Mouse (Mus musculus) retina, postnatal 7 days (tissue): ENCODE results near the gene Plcb4.
"Not testable (repeated sequence)": the region's sequence is repeated elsewhere in the genome, so short reads cannot be mapped to it uniquely, and the experiment has no call there.

Experiments
- DNase-seq: peaks from one replicate; pipeline ENCODE4 v3.0.0-alpha.2; 2012; ENCODE audit warnings: low read depth, low spot score

The Plcb4 gene

GRCm38 (mm10) chr2:135939933-135940332, 281.1 kb downstream of the Plcb4 start:
- DNase-seq = no peak

DNA sequence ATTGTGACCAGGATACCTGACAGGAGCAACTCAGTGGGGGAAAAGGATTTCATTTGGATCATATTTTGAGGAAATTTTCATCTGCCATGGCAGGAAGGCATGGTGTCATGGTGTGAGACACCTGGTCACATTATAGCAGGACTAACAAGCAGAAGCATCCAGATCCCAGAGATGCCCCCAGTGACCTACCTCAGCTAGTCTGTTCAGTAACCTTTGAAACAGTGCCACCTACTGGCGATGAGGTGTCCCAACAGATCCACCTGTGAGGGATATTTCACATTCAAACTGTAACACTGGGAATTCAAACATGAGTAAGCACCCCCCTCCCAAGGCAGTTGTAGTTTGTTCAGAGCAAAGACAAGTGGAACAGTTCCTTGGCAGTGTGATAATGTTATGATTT, 289.0 kb downstream of the Plcb4 start:
- no peak for DNase-seq

DNA sequence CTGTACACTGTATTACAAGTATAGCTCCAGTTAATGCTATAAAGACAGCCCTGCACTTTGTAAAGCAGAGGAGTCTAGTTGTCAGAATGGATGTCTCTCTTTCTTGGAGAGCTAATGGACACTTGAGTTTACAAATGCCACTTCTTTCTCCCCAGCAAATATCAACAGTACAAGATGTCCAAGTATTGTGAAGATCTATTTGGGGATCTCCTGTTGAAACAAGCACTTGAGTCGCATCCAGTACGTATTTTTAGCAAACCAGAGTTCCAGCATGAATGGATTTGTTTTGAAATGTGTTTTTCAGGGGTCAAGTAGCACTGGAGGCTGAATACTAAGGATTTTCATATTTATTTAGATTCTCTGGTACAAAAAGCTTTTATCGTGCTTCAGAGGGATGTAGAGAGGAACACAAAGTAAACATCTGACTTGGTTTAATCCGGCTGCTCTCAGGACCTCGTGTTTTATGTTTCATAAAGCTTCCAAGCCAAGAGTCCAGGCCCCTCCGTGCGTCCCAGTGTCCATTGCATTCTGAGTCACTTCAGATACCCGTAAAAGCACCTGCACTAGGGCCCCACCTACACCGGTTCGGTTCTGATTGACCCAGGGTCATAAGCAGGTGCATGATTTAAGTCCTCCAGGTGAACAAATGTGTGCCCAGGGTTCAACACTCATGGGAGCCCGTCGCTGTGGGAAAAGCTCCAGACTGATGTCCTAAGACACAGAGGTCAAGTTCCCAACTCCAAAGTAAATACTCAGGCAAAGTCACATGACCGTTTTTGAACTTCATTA, 296.1 kb downstream of the Plcb4 start:
- no peak for DNase-seq

GRCm38 (mm10) chr2:135955796-135956195, 297.0 kb downstream of the Plcb4 start:
- no peak for DNase-seq

DNA sequence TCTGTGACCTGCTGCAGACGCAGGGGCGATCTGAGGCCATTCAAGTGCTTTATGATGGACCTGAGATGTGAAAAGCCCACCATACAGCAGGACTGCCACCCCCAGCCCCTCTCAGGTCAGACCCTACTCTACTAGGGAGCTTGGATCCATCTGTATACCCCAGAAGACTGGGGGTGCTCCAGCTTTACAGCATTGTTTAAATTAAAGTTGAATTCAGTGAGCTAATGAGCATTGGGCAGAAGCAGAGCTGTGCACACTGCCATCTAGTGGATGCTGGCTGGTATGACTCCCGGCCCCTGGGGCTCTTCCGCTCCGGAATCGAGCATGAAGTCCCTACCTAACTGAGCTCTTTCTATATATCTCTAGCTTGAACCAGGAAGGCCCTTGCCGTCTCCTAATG, 298.9 kb downstream of the Plcb4 start:
- peak; percentile 43 for DNase-seq

DNA sequence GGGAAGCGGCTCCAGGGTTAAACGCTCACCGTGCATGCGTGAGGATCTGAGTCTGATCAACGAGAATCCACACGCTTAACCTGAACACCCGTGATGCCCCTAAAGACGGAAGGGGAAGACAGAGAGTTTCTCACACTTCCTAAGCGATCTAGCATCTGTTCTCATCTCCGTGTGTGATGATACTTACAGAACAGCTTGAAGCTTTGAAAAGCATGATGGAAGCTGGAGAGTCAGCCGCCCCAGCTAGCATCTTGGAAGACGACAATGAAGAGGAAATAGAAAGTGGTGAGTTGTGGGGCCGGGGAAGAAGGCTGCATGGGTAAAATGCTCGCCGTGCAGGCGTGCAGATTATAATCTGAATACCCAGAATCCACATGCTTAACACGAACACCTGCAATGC, 299.6 kb downstream of the Plcb4 start:
- no peak for DNase-seq

GRCm38 (mm10) chr2:135963089-135963488, 304.3 kb downstream of the Plcb4 start:
- DNase-seq = no peak

DNA sequence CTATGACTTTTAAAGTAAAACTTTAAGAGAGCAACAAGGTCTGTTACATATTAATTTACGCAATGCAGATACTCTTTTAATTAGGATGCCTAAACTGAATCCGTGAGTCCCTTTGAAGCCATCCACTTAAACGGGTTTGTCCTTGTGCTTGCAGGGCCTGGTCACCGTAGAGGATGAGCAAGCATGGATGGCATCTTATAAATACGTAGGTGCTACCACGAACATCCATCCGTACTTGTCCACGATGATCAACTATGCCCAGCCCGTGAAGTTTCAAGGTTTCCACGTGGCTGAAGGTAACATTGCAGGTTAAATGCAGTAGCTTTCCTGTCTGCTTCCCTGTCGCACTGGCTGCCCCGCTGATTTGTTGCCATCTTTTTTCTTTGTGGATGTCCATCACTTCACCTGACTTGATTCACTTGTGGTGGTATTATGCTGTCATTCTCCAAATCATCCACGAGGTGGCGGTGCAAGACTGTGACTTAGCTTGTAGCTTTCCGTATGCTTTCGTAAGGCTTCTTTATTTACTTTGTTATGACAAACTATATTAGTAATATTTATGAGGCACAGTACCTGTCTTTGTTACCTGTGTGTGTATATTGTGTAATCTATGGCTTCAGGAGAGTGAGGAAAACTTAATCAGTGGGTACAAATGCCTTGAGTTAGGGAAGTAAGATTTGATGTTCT, 308.2 kb downstream of the Plcb4 start:
- peak; percentile 42 for DNase-seq

GRCm38 (mm10) chr2:135968159-135968558, 309.3 kb downstream of the Plcb4 start:
- no peak for DNase-seq

- DNase-seq = no peak
Measured at GRCm38 (mm10) chr2:135970902-135971301, 312.1 kb downstream of the Plcb4 start.

DNA sequence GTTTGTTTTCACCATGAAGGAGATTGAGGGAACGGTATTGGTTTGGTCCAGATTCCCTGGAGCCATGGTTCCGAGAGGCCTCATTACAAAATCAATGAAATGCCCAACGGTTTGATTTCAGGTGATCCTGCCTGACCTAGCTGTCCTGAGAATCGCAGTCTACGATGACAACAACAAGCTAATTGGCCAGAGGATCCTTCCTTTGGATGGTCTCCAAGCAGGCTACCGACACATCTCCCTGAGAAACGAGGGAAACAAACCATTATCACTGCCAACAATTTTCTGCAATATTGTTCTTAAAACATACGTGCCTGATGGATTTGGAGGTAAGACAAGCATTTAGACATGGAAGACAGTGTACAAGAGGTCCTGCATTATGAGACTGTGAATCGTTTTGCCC, 317.2 kb downstream of the Plcb4 start:
- DNase-seq = no peak

DNA sequence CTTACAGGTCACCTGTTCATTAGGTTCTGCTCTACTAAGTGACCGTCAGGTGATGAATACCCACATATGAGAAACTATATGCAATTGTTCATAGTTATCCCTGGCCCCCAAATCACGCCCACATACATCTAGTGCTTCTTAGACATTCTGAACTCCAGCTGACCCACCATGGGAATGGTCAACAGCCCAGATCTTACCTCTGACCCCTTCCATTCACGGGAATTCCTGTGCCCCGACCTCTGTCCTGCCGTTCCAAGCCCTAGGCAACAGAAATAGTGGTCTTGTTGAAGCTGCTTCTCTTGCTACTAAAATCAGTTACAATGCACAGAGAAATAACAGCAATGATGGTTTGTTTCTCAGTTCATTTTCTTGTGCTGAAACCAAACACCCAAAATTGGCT, 320.0 kb downstream of the Plcb4 start:
- no peak for DNase-seq

- DNase-seq = no peak
Measured at GRCm38 (mm10) chr2:135980428-135980827, 321.6 kb downstream of the Plcb4 start.

GRCm38 (mm10) chr2:135983972-135984371, 325.2 kb downstream of the Plcb4 start:
- DNase-seq = no peak

GRCm38 (mm10) chr2:135985536-135986265, 326.9 kb downstream of the Plcb4 start:
- DNase-seq = no peak

DNA sequence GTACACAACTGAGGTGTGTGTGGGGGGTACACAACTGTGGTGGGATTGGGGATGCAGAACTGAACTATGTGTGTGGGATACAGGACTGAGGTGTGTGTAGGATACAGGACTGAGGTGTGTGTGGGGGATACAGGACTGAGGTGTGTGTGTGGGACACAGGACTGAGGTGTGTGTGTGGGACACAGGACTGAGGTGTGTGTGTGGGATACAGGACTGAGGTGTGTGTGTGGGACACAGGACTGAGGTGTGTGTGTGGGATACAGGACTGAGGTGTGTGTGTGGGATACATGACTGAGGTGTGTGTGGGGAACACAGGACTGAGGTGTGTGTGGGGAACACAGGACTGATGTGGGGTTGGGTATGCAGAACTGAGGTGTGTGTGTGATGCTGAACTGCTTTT, 329.7 kb downstream of the Plcb4 start:
- not testable (repeated sequence) for DNase-seq

DNA sequence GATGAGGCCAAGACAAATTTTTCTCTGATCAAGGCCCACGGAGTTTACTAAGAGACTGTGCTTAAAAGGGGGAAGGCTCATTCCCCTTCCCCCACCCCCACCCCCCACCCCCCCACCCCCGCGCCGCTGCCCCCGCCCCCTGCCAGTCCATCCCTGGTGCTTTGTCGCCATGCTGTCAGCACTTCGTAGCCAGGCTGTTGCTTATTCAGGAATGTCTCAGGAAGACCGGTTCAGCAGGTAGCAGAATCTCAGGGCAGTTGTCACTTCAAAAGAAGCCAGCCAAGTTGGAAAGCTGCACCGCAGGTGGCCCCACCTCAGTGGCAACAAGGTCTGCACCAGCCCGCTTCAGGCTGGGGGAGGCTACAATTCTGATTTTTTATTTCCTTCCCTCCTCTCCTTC, 331.9 kb downstream of the Plcb4 start:
- not testable (repeated sequence) for DNase-seq

GRCm38 (mm10) chr2:135993314-135993713, 334.5 kb downstream of the Plcb4 start:
- DNase-seq = no peak

- DNase-seq = no peak
Measured at GRCm38 (mm10) chr2:135995196-135995595, 336.4 kb downstream of the Plcb4 start.

- DNase-seq = no peak
Measured at GRCm38 (mm10) chr2:135996936-135997335, 338.1 kb downstream of the Plcb4 start.

- DNase-seq = no peak
Measured at GRCm38 (mm10) chr2:135997361-135998150, 338.7 kb downstream of the Plcb4 start.

DNA sequence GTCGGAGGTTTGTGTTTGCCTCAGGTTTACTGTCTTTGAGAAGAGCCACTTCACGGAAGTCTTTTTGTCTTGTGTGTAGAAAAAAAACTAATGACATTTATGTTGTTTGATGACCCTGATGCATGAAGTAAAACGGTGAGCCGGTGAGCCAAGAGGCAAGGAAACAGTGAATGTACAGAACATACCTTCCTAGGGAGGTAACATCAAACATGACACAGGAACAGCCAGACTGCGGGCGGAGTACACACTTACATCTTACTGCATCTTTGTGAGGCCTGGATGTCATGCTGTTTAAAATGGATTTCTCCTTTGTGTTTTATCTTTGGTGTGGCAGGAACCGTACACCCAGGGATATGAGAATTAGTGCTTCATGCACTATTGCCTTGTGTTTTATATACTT, 340.1 kb downstream of the Plcb4 start:
- no peak for DNase-seq
